Mouse (Mus musculus): ENCODE results near the gene Nfx1. TPM values are rescaled to one million over a fixed set of nuclear protein-coding genes. Genes with fewer than 3 reads are reported as not detected.

The Nfx1 gene
- polyA plus RNA-seq, 1 experiment from 2014 or later = 110 TPM

Small RNA genes lying within 50 kb of the gene (microRNA-seq; reads per million reads assigned to microRNA genes)
- 2.2 reads per million for gene Mir3094

Other genes starting within 250 kb of the Nfx1 start
- gene Dnaja1, start 248.8 kb upstream of the Nfx1 start, polyA plus RNA-seq (2016; fragmentation: Nextera tagmentation; extraction: Ambion mirVana) = 654 and 704 TPM in 2 replicates
- gene Smu1, start 213.0 kb upstream of the Nfx1 start, polyA plus RNA-seq (2016; fragmentation: Nextera tagmentation; extraction: Ambion mirVana) = 135 and 137 TPM in 2 replicates
- gene B4galt1, start 116.9 kb upstream of the Nfx1 start, polyA plus RNA-seq (2016; fragmentation: Nextera tagmentation; extraction: Ambion mirVana) = 20.3 and 21.5 TPM in 2 replicates
- not detected in 2 replicates for gene Spink4, start 50.9 kb upstream of the Nfx1 start, polyA plus RNA-seq (2016; fragmentation: Nextera tagmentation; extraction: Ambion mirVana)
- gene Bag1, start 22.6 kb upstream of the Nfx1 start, polyA plus RNA-seq (2016; fragmentation: Nextera tagmentation; extraction: Ambion mirVana) = 239 and 246 TPM in 2 replicates
- gene Chmp5, start 22.5 kb upstream of the Nfx1 start, polyA plus RNA-seq (2016; fragmentation: Nextera tagmentation; extraction: Ambion mirVana) = 153 and 154 TPM in 2 replicates
- gene Aqp7, start 77.2 kb downstream of the Nfx1 start, polyA plus RNA-seq (2016; fragmentation: Nextera tagmentation; extraction: Ambion mirVana) = not detected in 2 replicates
- gene Aqp3, start 127.3 kb downstream of the Nfx1 start, polyA plus RNA-seq (2016; fragmentation: Nextera tagmentation; extraction: Ambion mirVana) = 0.77 and 0.97 TPM in 2 replicates
- gene Nol6, start 153.5 kb downstream of the Nfx1 start, polyA plus RNA-seq (2016; fragmentation: Nextera tagmentation; extraction: Ambion mirVana) = 29.0 and 33.6 TPM in 2 replicates
- 101 and 113 TPM in 2 replicates for gene Ube2r2, start 164.8 kb downstream of the Nfx1 start, polyA plus RNA-seq (2016; fragmentation: Nextera tagmentation; extraction: Ambion mirVana)

Data from hindbrain, embryonic 12.5 days (tissue).